Mouse (Mus musculus): ENCODE measurements around the gene Shank2. TPM values are rescaled to one million over a fixed set of nuclear protein-coding genes. Genes with fewer than 3 reads are reported as not detected.

Shank2 gene
- polyA plus RNA-seq, 1 experiment from 2014 or later = 0.39 TPM

DNA sequence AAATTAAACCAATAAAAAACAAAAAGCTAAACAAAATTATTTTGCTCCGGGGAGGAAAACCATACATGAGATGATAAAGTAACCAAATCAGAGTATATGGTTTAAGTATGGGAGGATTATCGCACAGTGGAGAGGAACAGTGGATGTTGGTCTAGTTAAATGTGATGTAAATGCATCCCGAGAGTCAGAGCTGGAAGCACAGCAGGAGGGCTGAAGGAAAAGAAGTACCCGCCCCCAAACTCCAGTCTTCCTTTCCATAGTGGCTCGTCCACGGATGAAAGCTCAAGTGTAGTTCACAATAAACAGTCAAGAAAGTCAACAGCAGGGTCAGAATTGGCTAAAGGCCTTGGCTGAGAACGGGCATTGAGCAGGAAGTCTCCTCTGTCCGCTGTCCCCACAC, 388.9 kb downstream of the Shank2 start:
- WGBS = 76% methylated on average over 8 of the region's 8 CpGs
- H3K4me3 ChIP-seq = no peak overlapping the region
- no peak for DNase-seq (ENCODE audit: low spot score)

GRCm38 (mm10) chr7:144391727-144392126, 390.0 kb downstream of the Shank2 start:
- H3K27me3 ChIP-seq (ENCODE audit: low read depth, poor library complexity, severe bottlenecking) = no peaks in the 10 kb centered on the region
- 0 out of 2 replicates have a peak, but pooled peaks cover 6% of the 10 kb centered on the region for H3K4me1 ChIP-seq
- no peak for DNase-seq (ENCODE audit: low spot score)
- H3K27ac ChIP-seq = no peak overlapping the region
- no peaks in the 10 kb centered on the region for H3K36me3 ChIP-seq
- H3K4me3 ChIP-seq = no peak overlapping the region
- WGBS = 89% methylated on average over 6 of the region's 6 CpGs
- no peaks in the 10 kb centered on the region for H3K9me3 ChIP-seq (replicated peaks)

More for the DNA sequence above, 388.9 kb downstream of the Shank2 start:
- H3K9me3 ChIP-seq (replicated peaks) = no peaks in the 10 kb centered on the region
- 0 out of 2 replicates have a peak, but pooled peaks cover 6% of the 10 kb centered on the region for H3K4me1 ChIP-seq
- H3K27me3 ChIP-seq (ENCODE audit: low read depth, poor library complexity, severe bottlenecking) = no peaks in the 10 kb centered on the region
- no peak overlapping the region for H3K27ac ChIP-seq
- no peaks in the 10 kb centered on the region for H3K36me3 ChIP-seq

DNA sequence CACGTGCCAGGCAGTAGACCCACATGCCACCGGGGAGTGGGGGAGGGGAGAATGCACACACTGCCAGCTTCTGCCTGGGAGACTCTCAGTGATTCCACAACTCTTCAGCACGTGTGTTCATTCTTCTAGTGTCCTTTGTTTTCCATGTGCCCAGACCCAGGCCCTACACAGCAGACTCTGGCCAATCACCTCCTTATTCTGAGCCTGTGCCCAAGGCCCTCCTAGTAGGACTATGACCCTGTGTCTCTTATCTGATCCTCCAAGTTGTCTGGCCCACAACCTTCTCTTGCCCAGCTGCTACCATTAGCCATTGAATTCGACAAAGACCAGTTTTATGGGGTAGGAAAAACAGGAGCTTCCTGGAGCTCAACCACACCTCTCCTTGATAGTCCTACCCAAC, 400.8 kb downstream of the Shank2 start:
- Histone ChIP-seq H3K27ac (no peak overlapping the region), H3K36me3 (no peaks in the 10 kb centered on the region)

DNA sequence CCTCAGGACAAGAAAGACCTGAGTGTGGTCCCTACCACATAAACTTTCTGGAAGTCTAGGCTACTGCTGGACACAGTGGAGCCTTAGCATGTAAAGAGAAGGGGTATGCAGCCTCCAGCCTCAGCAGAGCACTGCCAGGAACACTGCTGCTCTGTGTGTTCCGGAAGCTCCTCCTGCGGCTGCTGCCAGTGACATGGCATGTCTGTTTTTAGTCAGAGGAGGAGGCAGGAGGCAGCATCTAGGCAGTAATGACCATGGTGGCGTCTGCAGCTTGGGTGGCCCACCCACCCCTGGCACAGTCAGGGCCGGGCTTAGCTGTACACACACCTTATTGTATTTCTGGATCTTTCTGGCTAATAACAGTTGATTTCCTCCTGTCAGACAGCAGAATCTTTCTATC, 405.9 kb downstream of the Shank2 start:
- no peaks in the 10 kb centered on the region for H3K27me3 ChIP-seq (ENCODE audit: low read depth, poor library complexity, severe bottlenecking)
- H3K27ac ChIP-seq = 0 out of 2 replicates have a peak overlapping the region, but pooled peaks have one; percentile 10
- H3K4me3 ChIP-seq = no peak overlapping the region
- 59% methylated on average over 4 of the region's 4 CpGs for WGBS
- DNase-seq (ENCODE audit: low spot score) = no peak
- no peaks in the 10 kb centered on the region for H3K36me3 ChIP-seq
- peaks cover 19% of the 10 kb centered on the region for H3K4me1 ChIP-seq
- H3K9me3 ChIP-seq (replicated peaks) = no peaks in the 10 kb centered on the region

More for the DNA sequence above, 400.8 kb downstream of the Shank2 start:
- DNase-seq (ENCODE audit: low spot score) = no peak
- H3K27me3 ChIP-seq (ENCODE audit: low read depth, poor library complexity, severe bottlenecking) = no peaks in the 10 kb centered on the region
- no peak overlapping the region for H3K4me3 ChIP-seq
- H3K9me3 ChIP-seq (replicated peaks) = no peaks in the 10 kb centered on the region
- whole genome bisulfite sequencing = 77% methylated on average over 4 of the region's 4 CpGs
- peaks cover 5% of the 10 kb centered on the region; the same call in 1 of the 2 replicates for H3K4me1 ChIP-seq

GRCm38 (mm10) chr7:144408464-144409000, 406.8 kb downstream of the Shank2 start:
- no peak overlapping the region for H3K27ac ChIP-seq
- no peak overlapping the region for H3K4me3 ChIP-seq
- no peaks in the 10 kb centered on the region for H3K36me3 ChIP-seq
- 90% methylated on average over 2 of the region's 2 CpGs for WGBS
- no peak for DNase-seq (ENCODE audit: low spot score)
- no peaks in the 10 kb centered on the region for H3K9me3 ChIP-seq (replicated peaks)
- H3K4me1 ChIP-seq = peaks cover 23% of the 10 kb centered on the region
- no peaks in the 10 kb centered on the region for H3K27me3 ChIP-seq (ENCODE audit: low read depth, poor library complexity, severe bottlenecking)

- Histone ChIP-seq H3K4me1 (peaks cover 23% of the 10 kb centered on the region), H3K4me3 (no peak overlapping the region), H3K36me3 (no peaks in the 10 kb centered on the region), H3K27me3 (ENCODE audit: low read depth, poor library complexity, severe bottlenecking) (no peaks in the 10 kb centered on the region), H3K9me3 (replicated peaks) (no peaks in the 10 kb centered on the region), H3K27ac (no peak overlapping the region)
- DNase-seq (ENCODE audit: low spot score) = no peak
- WGBS = 84% methylated on average over 18 of the region's 18 CpGs
These were observed 408.0 kb downstream of the Shank2 start for GRCm38 (mm10) chr7:144409682-144410081.

DNA sequence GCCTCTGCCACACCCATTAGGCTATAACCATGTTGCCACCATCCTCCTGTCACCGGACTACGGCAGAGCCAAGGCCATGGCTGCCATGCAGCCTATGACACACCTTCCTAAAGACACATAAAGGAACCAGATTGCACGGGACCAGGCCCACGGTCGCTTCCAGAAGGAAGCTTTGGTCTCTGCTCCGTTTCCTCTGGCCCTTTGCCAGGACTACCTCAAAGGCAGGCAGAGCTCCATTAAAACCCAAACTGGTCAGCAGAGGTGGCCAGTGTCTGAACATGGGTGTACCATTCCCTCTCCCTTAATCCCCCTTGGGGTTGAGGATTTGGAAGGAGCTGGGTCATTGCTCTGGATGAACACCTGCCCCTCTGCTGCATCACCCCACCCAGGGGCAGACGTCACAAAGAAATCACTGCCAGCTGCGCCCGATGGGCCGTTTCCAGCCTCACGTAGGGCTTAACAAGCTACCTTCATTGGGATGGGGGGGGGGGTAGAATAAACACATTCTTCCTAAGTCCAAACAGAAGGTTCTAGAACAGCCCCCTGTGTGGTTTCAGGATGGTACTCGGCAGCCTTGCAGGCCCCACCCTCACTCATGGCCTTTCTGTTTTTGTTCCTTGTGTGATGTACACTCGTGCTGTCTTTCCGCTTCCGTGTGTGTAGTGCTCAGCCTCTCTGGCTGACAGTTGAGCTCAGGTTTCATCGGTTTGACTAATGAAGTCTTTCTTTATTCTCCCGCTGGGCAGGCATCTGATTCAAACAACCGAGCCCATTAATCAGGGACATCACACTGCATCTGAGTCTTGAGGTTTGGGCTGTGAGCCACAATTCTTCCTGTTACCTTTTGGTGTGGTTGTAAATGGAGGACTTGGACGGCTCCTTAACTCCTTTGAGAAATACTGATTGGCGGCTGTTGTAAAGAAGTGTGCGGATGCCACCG, 410.5 kb downstream of the Shank2 start:
- H3K27me3 ChIP-seq (ENCODE audit: low read depth, poor library complexity, severe bottlenecking) = no peaks in the 10 kb centered on the region
- H3K4me1 ChIP-seq = peaks cover 20% of the 10 kb centered on the region
- DNase-seq (ENCODE audit: low spot score) = no peak
- no peak overlapping the region for H3K4me3 ChIP-seq
- no peaks in the 10 kb centered on the region for H3K36me3 ChIP-seq
- 66% methylated on average over 22 of the region's 22 CpGs for WGBS
- no peak overlapping the region for H3K27ac ChIP-seq
- H3K9me3 ChIP-seq (replicated peaks) = no peaks in the 10 kb centered on the region

DNA sequence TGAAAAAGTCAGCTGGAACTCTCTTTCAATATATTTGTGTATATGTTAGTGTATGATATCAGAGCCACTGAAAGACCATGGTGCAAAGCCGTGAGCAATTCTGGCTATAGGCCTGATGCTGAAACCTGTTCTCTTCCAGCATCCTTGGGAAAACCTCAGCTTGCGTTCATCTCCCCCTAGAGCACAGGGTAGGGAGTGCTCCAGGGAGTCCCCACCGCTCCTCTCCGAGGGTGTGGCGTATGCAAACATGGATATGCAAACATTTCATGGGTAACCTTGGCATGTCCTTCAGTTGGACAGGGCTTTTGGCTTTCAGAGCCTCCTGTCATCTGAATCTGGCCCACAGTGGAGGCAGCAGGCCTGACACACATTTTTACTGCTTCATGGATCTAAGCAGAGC, 412.9 kb downstream of the Shank2 start:
- Histone ChIP-seq H3K4me3 (no peak overlapping the region), H3K9me3 (replicated peaks) (no peaks in the 10 kb centered on the region), H3K27ac (no peak overlapping the region), H3K4me1 (peaks cover 14% of the 10 kb centered on the region), H3K36me3 (no peaks in the 10 kb centered on the region), H3K27me3 (ENCODE audit: low read depth, poor library complexity, severe bottlenecking) (no peaks in the 10 kb centered on the region)
- 79% methylated on average over 5 of the region's 5 CpGs for WGBS
- no peak for DNase-seq (ENCODE audit: low spot score)

DNA sequence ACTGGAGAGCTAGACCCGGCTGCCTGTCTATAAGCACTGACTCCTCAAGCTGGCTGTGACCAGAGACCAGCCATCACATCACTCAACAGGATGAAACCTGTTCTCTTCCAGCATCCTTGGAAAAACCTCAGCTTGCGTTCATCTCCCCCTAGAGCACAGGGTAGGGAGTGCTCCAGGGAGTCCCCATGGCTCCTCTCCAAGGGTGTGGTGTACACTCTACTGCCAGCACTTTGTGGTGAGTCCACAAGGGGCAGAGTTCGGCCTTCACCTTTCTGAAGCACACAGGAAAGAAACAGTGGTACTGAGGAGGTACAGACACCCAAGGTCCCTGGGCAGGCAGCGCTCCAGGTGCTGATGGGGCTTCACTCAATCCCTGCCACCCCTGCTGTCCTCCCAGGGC, 414.1 kb downstream of the Shank2 start:
- H3K27ac ChIP-seq = no peak overlapping the region
- no peaks in the 10 kb centered on the region for H3K27me3 ChIP-seq (ENCODE audit: low read depth, poor library complexity, severe bottlenecking)
- H3K4me3 ChIP-seq = no peak overlapping the region
- H3K36me3 ChIP-seq = no peaks in the 10 kb centered on the region
- DNase-seq (ENCODE audit: low spot score) = no peak
- no peaks in the 10 kb centered on the region for H3K9me3 ChIP-seq (replicated peaks)
- WGBS = 78% methylated on average over 4 of the region's 4 CpGs
- H3K4me1 ChIP-seq = peaks cover 24% of the 10 kb centered on the region

GRCm38 (mm10) chr7:144417234-144417633, 415.5 kb downstream of the Shank2 start:
- Histone ChIP-seq H3K4me1 (peaks cover 20% of the 10 kb centered on the region), H3K27ac (no peak overlapping the region)
- WGBS = 84% methylated on average over 2 of the region's 2 CpGs

GRCm38 (mm10) chr7:144417644-144418343, 416.1 kb downstream of the Shank2 start:
- no peak for DNase-seq (ENCODE audit: low spot score)
- H3K4me1 ChIP-seq = peaks cover 14% of the 10 kb centered on the region
- H3K9me3 ChIP-seq (replicated peaks) = no peaks in the 10 kb centered on the region
- no peak overlapping the region for H3K4me3 ChIP-seq
- H3K27me3 ChIP-seq (ENCODE audit: low read depth, poor library complexity, severe bottlenecking) = no peaks in the 10 kb centered on the region
- no peak overlapping the region for H3K27ac ChIP-seq
- no peaks in the 10 kb centered on the region for H3K36me3 ChIP-seq
- 66% methylated on average over 16 of the region's 16 CpGs for WGBS

More at GRCm38 (mm10) chr7:144417234-144417633, 415.5 kb downstream of the Shank2 start:
- no peaks in the 10 kb centered on the region for H3K27me3 ChIP-seq (ENCODE audit: low read depth, poor library complexity, severe bottlenecking)
- no peak overlapping the region for H3K4me3 ChIP-seq
- no peaks in the 10 kb centered on the region for H3K36me3 ChIP-seq
- H3K9me3 ChIP-seq (replicated peaks) = no peaks in the 10 kb centered on the region
- DNase-seq (ENCODE audit: low spot score) = no peak

DNA sequence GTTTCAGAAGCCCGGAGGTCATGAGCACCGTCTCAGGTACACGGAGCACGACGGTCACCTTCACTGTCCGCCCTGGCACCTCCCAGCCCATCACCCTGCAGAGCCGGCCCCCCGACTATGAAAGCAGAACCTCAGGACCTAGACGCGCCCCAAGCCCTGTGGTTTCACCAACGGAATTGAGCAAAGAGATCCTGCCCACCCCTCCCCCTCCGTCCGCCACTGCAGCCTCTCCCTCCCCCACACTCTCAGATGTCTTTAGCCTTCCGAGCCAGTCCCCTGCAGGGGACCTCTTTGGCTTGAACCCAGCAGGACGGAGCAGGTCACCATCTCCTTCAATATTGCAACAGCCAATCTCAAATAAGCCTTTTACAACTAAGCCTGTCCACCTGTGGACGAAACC, 418.8 kb downstream of the Shank2 start:
- 29% methylated on average over 16 of the region's 16 CpGs for WGBS
- Histone ChIP-seq H3K4me1 (peaks cover 12% of the 10 kb centered on the region), H3K27me3 (ENCODE audit: low read depth, poor library complexity, severe bottlenecking) (no peaks in the 10 kb centered on the region), H3K9me3 (replicated peaks) (no peaks in the 10 kb centered on the region), H3K4me3 (0 out of 2 replicates have a peak overlapping the region, but pooled peaks have one; percentile 6), H3K36me3 (no peaks in the 10 kb centered on the region), H3K27ac (peak overlapping the region; percentile 37; the same call in 1 of the 2 replicates)
- DNase-seq (ENCODE audit: low spot score) = no peak

DNA sequence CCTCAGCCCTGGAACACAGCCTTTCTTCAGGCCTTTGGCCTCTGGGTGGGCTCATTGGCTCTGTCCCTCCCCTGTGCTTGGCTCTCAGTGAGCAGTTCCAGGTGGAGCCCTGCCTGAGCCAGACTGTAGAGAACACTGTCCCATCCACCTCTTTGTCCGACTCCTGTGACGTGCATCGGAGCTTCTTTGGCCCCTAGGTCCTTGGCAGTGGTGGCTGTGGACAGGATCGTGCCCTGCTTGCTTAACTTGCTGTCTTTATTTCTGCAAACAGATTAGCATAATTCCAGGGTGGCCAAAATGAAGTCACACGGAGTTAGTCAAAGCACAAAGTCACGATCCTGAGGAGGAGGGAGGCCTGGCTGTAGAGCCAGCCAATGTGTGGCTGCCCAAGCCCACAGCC, 419.8 kb downstream of the Shank2 start:
- DNase-seq (ENCODE audit: low spot score) = no peak
- H3K27me3 ChIP-seq (ENCODE audit: low read depth, poor library complexity, severe bottlenecking) = no peaks in the 10 kb centered on the region
- H3K9me3 ChIP-seq (replicated peaks) = no peaks in the 10 kb centered on the region
- peaks cover 12% of the 10 kb centered on the region for H3K4me1 ChIP-seq
- H3K27ac ChIP-seq = no peak overlapping the region
- WGBS = 78% methylated on average over 6 of the region's 6 CpGs
- no peaks in the 10 kb centered on the region for H3K36me3 ChIP-seq
- no peak overlapping the region for H3K4me3 ChIP-seq
